Mouse (Mus musculus): ENCODE results near the gene Pde2a. TPM values are rescaled to one million over a fixed set of nuclear protein-coding genes. Genes with fewer than 3 reads are reported as not detected.

Gene Pde2a
- polyA plus RNA-seq, 1 experiment from 2014 or later: 5.9 TPM

- no peak for ATAC-seq (replicated peaks; ENCODE audit: insufficient number of reproducible peaks, low FRiP score, low TSS enrichment)
- Histone ChIP-seq H3K4me3 (ENCODE audit: low read depth, low read length) (no peak overlapping the region), H3K27me3 (ENCODE audit: control insufficient read depth, insufficient read depth, low read length) (peaks cover 17% of the 10 kb centered on the region), H3K36me3 (ENCODE audit: control insufficient read depth, insufficient read depth, low read length) (no peaks in the 10 kb centered on the region), H3K4me2 (no peak overlapping the region), H3K27ac (ENCODE audit: low read depth, low read length) (no peak overlapping the region), H3K9me3 (replicated peaks; ENCODE audit: control insufficient read depth, low read length) (no peaks in the 10 kb centered on the region), H3K4me1 (ENCODE audit: control insufficient read depth, insufficient read depth, low read length) (peaks cover 10% of the 10 kb centered on the region; the same call in 1 of the 2 replicates), H3K9ac (ENCODE audit: low read depth, low read length) (no peak overlapping the region)
- 64% methylated on average over 4 of the region's 4 CpGs for WGBS (ENCODE audit: insufficient replicate concordance)
These were observed 36.8 kb downstream of the Pde2a start for GRCm38 (mm10) chr7:101458278-101458781.

- no peaks in the 10 kb centered on the region for H3K36me3 ChIP-seq (ENCODE audit: control insufficient read depth, insufficient read depth, low read length)
- H3K4me1 ChIP-seq (ENCODE audit: control insufficient read depth, insufficient read depth, low read length): peaks cover 14% of the 10 kb centered on the region; the same call in 1 of the 2 replicates
- 61% methylated on average over 9 of the region's 9 CpGs for WGBS (ENCODE audit: insufficient replicate concordance)
- no peaks in the 10 kb centered on the region for H3K9me3 ChIP-seq (replicated peaks; ENCODE audit: control insufficient read depth, low read length)
- ATAC-seq (replicated peaks; ENCODE audit: insufficient number of reproducible peaks, low FRiP score, low TSS enrichment): no peak
- no peak overlapping the region for H3K27ac ChIP-seq (ENCODE audit: low read depth, low read length)
- no peak overlapping the region for H3K9ac ChIP-seq (ENCODE audit: low read depth, low read length)
- H3K4me3 ChIP-seq (ENCODE audit: low read depth, low read length): no peak overlapping the region
- peaks cover 12% of the 10 kb centered on the region for H3K27me3 ChIP-seq (ENCODE audit: control insufficient read depth, insufficient read depth, low read length)
- H3K4me2 ChIP-seq: no peak overlapping the region
These were observed 37.9 kb downstream of the Pde2a start for GRCm38 (mm10) chr7:101459305-101459813.

DNA sequence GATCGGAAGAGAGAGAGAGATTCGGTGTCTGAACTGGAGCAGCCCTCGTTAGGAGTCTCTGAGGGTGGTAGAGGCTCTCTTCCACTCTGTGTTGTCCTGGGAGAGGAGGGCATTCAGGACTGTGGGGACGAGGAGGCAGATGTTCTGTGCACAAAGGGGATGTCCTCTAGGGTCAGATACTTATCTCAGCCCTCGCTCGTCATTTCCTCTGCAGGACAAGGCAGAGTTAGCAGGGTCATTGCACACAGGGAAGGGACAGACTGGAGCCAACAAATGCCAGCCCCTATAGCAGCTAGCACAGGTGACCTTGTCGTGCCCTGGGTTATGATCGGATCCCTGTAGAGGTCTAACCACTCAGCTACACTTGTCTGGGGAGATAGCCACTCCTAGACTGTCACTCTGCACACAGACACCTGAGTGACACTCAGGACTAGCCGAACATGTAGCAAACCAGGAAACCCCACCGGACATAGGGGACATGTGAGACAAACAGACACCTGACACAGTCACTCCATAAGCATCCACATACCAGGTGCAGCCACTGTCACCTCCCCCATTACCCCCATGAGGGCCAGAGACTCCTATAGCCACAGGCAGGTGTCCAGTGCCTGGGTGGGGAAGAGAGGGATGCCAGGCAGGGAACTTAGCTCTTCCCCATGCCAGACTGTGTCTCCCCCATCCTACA, 38.6 kb downstream of the Pde2a start:
- peaks cover 17% of the 10 kb centered on the region for H3K4me1 ChIP-seq (ENCODE audit: control insufficient read depth, insufficient read depth, low read length)
- no peak for ATAC-seq (replicated peaks; ENCODE audit: insufficient number of reproducible peaks, low FRiP score, low TSS enrichment)
- 43% methylated on average over 10 of the region's 10 CpGs for WGBS (ENCODE audit: insufficient replicate concordance)
- no peak overlapping the region for H3K9ac ChIP-seq (ENCODE audit: low read depth, low read length)
- H3K36me3 ChIP-seq (ENCODE audit: control insufficient read depth, insufficient read depth, low read length): no peaks in the 10 kb centered on the region
- no peak overlapping the region for H3K4me2 ChIP-seq
- H3K27me3 ChIP-seq (ENCODE audit: control insufficient read depth, insufficient read depth, low read length): peaks cover 12% of the 10 kb centered on the region
- no peaks in the 10 kb centered on the region for H3K9me3 ChIP-seq (replicated peaks; ENCODE audit: control insufficient read depth, low read length)
- no peak overlapping the region for H3K4me3 ChIP-seq (ENCODE audit: low read depth, low read length)
- no peak overlapping the region for H3K27ac ChIP-seq (ENCODE audit: low read depth, low read length)

DNA sequence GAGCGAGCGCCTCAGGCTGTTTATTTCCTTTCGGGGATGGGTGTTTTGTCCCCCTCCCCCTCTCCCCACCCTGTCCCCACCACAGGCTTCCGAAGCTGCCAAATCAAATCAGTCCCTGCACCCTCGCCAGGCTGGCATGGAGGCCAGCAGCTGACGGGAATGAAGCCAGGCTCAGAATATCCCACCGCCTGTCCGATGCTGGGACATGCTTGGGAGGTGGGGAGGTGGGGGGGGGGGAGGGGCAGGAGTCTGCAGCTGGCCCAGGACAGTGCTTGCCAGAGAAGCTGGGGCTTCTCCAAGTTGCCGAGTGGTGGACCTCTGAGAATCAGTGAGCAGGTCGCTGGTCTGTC, 39.1 kb downstream of the Pde2a start:
- no peak overlapping the region for H3K4me2 ChIP-seq
- WGBS (ENCODE audit: insufficient replicate concordance): 46% methylated on average over 10 of the region's 10 CpGs

GRCm38 (mm10) chr7:101461571-101461970, 40.1 kb downstream of the Pde2a start:
- H3K9me3 ChIP-seq (replicated peaks; ENCODE audit: control insufficient read depth, low read length): no peaks in the 10 kb centered on the region
- H3K4me3 ChIP-seq (ENCODE audit: low read depth, low read length): no peak overlapping the region
- ATAC-seq (replicated peaks; ENCODE audit: insufficient number of reproducible peaks, low FRiP score, low TSS enrichment): no peak
- peaks cover 28% of the 10 kb centered on the region for H3K4me1 ChIP-seq (ENCODE audit: control insufficient read depth, insufficient read depth, low read length)
- no peak overlapping the region for H3K9ac ChIP-seq (ENCODE audit: low read depth, low read length)
- peaks cover 6% of the 10 kb centered on the region for H3K27me3 ChIP-seq (ENCODE audit: control insufficient read depth, insufficient read depth, low read length)
- H3K36me3 ChIP-seq (ENCODE audit: control insufficient read depth, insufficient read depth, low read length): no peaks in the 10 kb centered on the region
- WGBS (ENCODE audit: insufficient replicate concordance): 75% methylated on average over 11 of the region's 11 CpGs
- H3K4me2 ChIP-seq: no peak overlapping the region
- H3K27ac ChIP-seq (ENCODE audit: low read depth, low read length): no peak overlapping the region

More for the DNA sequence above, 39.1 kb downstream of the Pde2a start:
- Histone ChIP-seq H3K9ac (ENCODE audit: low read depth, low read length) (no peak overlapping the region), H3K4me1 (ENCODE audit: control insufficient read depth, insufficient read depth, low read length) (peaks cover 22% of the 10 kb centered on the region), H3K4me3 (ENCODE audit: low read depth, low read length) (no peak overlapping the region), H3K36me3 (ENCODE audit: control insufficient read depth, insufficient read depth, low read length) (no peaks in the 10 kb centered on the region), H3K27me3 (ENCODE audit: control insufficient read depth, insufficient read depth, low read length) (peaks cover 7% of the 10 kb centered on the region), H3K27ac (ENCODE audit: low read depth, low read length) (no peak overlapping the region), H3K9me3 (replicated peaks; ENCODE audit: control insufficient read depth, low read length) (no peaks in the 10 kb centered on the region)
- no peak for ATAC-seq (replicated peaks; ENCODE audit: insufficient number of reproducible peaks, low FRiP score, low TSS enrichment)

DNA sequence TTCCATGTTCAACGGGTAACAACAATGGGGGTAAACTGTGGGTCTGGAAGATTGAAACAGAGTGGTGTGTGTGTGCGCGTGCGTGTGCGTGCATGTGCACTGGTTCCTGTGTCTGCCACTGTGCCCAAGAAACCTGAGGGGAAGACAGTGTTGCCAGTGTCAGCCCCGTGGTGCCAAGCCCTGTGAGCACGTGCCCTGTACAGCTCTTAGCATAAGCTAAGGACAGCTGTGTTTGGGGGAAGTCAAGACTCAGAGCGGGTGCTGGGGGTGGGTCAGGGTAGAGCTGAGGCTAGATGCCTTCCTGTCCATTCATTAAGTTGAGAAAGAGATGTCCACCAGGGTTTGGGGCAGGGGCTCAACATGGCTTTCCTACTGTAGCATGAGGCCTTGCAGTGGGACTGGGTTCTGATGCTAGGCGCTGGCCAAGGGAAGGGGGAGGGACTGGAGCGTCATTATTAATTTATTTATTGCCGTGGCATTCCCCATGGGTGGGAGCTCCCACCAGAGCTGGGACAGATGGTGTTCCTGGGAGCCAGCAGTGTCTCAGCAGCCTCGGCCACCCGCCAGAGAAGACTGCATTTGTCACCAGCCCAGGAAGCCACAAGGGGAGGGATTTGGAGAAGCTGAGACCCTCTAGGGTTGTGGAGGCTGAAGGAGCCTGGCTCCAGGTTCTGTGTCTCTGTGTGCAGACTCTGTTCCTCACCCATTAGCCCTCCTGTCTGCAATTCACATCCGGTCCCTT, 41.0 kb downstream of the Pde2a start:
- H3K9ac ChIP-seq (ENCODE audit: low read depth, low read length): no peak overlapping the region
- H3K4me2 ChIP-seq: no peak overlapping the region
- H3K9me3 ChIP-seq (replicated peaks; ENCODE audit: control insufficient read depth, low read length): no peaks in the 10 kb centered on the region
- no peak overlapping the region for H3K4me3 ChIP-seq (ENCODE audit: low read depth, low read length)
- no peak for ATAC-seq (replicated peaks; ENCODE audit: insufficient number of reproducible peaks, low FRiP score, low TSS enrichment)
- 71% methylated on average over 14 of the region's 14 CpGs for WGBS (ENCODE audit: insufficient replicate concordance)
- H3K4me1 ChIP-seq (ENCODE audit: control insufficient read depth, insufficient read depth, low read length): peaks cover 28% of the 10 kb centered on the region
- peaks cover 6% of the 10 kb centered on the region for H3K27me3 ChIP-seq (ENCODE audit: control insufficient read depth, insufficient read depth, low read length)
- H3K27ac ChIP-seq (ENCODE audit: low read depth, low read length): no peak overlapping the region
- no peaks in the 10 kb centered on the region for H3K36me3 ChIP-seq (ENCODE audit: control insufficient read depth, insufficient read depth, low read length)

- H3K4me2 ChIP-seq: no peak overlapping the region
- H3K27ac ChIP-seq (ENCODE audit: low read depth, low read length): no peak overlapping the region
- no peak for ATAC-seq (replicated peaks; ENCODE audit: insufficient number of reproducible peaks, low FRiP score, low TSS enrichment)
- WGBS (ENCODE audit: insufficient replicate concordance): 55% methylated on average over 11 of the region's 11 CpGs
- H3K9ac ChIP-seq (ENCODE audit: low read depth, low read length): no peak overlapping the region
- no peaks in the 10 kb centered on the region for H3K9me3 ChIP-seq (replicated peaks; ENCODE audit: control insufficient read depth, low read length)
- peaks cover 28% of the 10 kb centered on the region for H3K4me1 ChIP-seq (ENCODE audit: control insufficient read depth, insufficient read depth, low read length)
- no peak overlapping the region for H3K4me3 ChIP-seq (ENCODE audit: low read depth, low read length)
- peaks cover 3% of the 10 kb centered on the region for H3K27me3 ChIP-seq (ENCODE audit: control insufficient read depth, insufficient read depth, low read length)
- no peaks in the 10 kb centered on the region for H3K36me3 ChIP-seq (ENCODE audit: control insufficient read depth, insufficient read depth, low read length)
These were observed 42.3 kb downstream of the Pde2a start for GRCm38 (mm10) chr7:101463665-101464271.

DNA sequence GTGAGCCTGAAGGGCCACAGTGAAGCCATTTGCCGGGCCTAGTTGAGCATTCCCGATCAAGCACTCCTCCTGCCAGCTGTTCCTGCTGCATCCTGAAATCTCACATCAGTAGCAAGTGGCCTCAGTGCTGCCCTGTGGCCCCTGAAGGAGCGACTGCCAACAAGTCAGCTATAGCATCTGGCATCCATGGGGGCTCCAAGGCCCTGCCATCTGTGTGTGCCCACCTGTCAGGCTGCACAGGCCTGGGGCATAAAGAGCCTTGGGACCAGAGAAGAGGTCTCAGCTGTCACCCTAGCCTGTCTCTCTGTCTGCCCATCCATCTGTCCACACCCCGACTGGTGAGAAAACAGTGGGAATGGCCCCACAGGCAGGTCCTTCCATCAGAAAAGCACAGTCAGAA, 43.4 kb downstream of the Pde2a start:
- WGBS (ENCODE audit: insufficient replicate concordance): 49% methylated on average over 4 of the region's 4 CpGs
- Histone ChIP-seq H3K36me3 (ENCODE audit: control insufficient read depth, insufficient read depth, low read length) (no peaks in the 10 kb centered on the region), H3K9me3 (replicated peaks; ENCODE audit: control insufficient read depth, low read length) (no peaks in the 10 kb centered on the region), H3K4me1 (ENCODE audit: control insufficient read depth, insufficient read depth, low read length) (peaks cover 28% of the 10 kb centered on the region), H3K4me2 (peak overlapping the region; percentile 15; the same call in 1 of the 2 replicates), H3K27ac (ENCODE audit: low read depth, low read length) (no peak overlapping the region), H3K9ac (ENCODE audit: low read depth, low read length) (no peak overlapping the region), H3K4me3 (ENCODE audit: low read depth, low read length) (no peak overlapping the region), H3K27me3 (ENCODE audit: control insufficient read depth, insufficient read depth, low read length) (no peaks in the 10 kb centered on the region; the same call in 1 of the 2 replicates)
- 0 out of 2 replicates have a peak, but pooled peaks have one; percentile 3 for ATAC-seq (replicated peaks; ENCODE audit: insufficient number of reproducible peaks, low FRiP score, low TSS enrichment)

All from heart, embryonic 11.5 days (tissue).